Mouse (Mus musculus) myocyte (in vitro differentiated cells): ENCODE data around the gene Gbp9.
"Not testable (repeated sequence)": the region's sequence is repeated elsewhere in the genome, so short reads cannot be mapped to it uniquely, and the experiment has no call there.

Source experiments
- E2F4 ChIP-seq: IDR thresholded peaks from one replicate; pipeline ENCODE4 v1.6.1; 2011; ENCODE audit warnings: mild to moderate bottlenecking, control low read depth, moderate library complexity; ENCODE audit not compliant: insufficient read depth
- MAX ChIP-seq: IDR thresholded peaks from one replicate; pipeline ENCODE4 v1.6.1; 2011; ENCODE audit warnings: low read depth, mild to moderate bottlenecking, control low read depth
- MYOD1 ChIP-seq, 3 experiments: IDR thresholded peaks; one replicate each; pipeline ENCODE4 v1.6.1; 2011; ENCODE audit warnings: control low read depth in 2 of 3, low read depth in 2 of 3, mild to moderate bottlenecking in 2 of 3, moderate library complexity in 1 of 3; ENCODE audit not compliant: insufficient read length in 2 of 3, control insufficient read depth in 1 of 3
- POLR2A ChIP-seq: IDR thresholded peaks from one replicate; pipeline ENCODE4 v1.6.1; 2011; ENCODE audit warnings: low read depth, mild to moderate bottlenecking, control low read depth, moderate library complexity; ENCODE audit not compliant: insufficient read length

DNA sequence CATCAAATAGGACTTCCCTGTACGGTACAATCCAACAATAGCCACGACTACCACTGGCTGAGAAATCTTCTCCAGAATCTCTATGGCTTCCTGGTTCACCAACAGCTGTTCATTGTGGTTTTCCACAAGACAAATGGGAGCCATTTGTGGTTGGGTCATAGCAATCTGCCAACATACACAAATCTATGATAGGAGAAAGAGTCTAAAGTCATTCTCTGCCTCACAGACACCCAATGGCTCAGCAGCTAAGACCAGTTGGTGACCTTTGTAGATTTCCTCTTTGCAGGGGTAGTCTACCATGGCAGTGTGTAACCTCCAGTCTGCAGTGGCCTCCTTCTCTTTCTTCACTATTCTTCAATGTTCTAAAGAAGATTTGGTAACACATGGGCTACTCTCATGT lies 33.6 kb downstream of the Gbp9 start:
- TF ChIP-seq E2F4; POLR2A; MAX; MYOD1 (IDR thresholded peaks at IDR 0.05; ENCODE audit: control insufficient read depth in 1 of 3, insufficient read length in 2 of 3, low read depth in 2 of 3): not testable (repeated sequence)
